Comparison of ENCODE assay signal across 5 mouse cellular contexts in the genomic region with DNA sequence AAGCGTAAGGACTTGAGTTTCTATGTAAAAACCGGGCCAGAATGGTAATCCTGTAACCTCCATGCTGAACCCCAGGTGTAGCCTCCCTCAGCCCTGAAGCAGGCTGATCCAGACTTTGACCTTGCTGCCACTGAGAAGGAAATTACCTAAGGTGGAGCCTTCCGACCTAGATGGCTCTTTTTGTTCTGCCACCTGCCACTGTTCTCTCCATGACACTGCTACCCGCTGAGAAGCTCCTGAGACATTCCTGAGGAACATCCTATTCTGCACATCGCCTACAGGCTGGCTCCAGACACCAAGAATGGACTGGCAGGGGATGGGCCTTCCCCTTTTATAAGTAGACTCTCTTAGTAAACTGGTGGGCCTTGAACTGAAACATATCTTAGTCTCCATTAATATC. TPM values are rescaled to one million over a fixed set of nuclear protein-coding genes. Genes with fewer than 3 reads are reported as not detected.
"Had no signal": no experiment of that assay in that cellular context is flagged by ENCODE, and none has a peak within 500 bp of the region (broad histone marks: within the 10 kb centered on the region; RNA-seq: fewer than 3 reads in every experiment).

No protein-coding gene starts in this region.

RNA-seq across cellular contexts. Expression of a gene that starts 28.3 kb away (rescaled TPM):
- total RNA-seq: common myeloid progenitor, adult 5-6 weeks; granulocyte monocyte progenitor cell, adult 5-6 weeks had no signal
- polyA plus RNA-seq: cortical plate, adult 2 months; erythroblast, embryonic 14.5 days; forebrain, embryonic 16.5 days had no signal
